Mouse (Mus musculus) MEL-GATA-1-ER (cell line): ENCODE results near the gene Fam129a.

ENCODE experiments used
- DNase-seq: peaks from one replicate; pipeline ENCODE4 v3.0.0-alpha.2; 2012; ENCODE audit warnings: low read depth; ENCODE audit errors: extremely low read depth

The Fam129a gene

DNA sequence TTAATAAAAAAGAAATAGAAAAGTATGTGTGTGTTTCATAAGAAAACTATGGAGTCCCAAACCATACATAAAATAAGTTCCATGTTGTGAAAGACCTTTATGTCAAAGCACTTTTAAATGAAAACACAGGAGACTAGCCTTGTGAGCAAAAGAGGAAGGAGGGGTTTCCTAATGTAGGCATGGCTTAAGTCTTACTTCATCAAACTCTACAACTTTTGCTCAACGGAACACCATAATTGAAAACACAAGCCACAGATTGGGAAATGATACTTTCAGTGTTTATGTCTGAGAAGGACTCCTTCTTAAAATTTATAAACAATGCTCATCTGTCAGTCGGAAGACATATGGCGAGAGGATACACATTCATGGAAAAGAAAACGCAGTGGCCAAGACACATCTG lies 54.3 kb downstream of the Fam129a start:
- DNase-seq = no peak

DNA sequence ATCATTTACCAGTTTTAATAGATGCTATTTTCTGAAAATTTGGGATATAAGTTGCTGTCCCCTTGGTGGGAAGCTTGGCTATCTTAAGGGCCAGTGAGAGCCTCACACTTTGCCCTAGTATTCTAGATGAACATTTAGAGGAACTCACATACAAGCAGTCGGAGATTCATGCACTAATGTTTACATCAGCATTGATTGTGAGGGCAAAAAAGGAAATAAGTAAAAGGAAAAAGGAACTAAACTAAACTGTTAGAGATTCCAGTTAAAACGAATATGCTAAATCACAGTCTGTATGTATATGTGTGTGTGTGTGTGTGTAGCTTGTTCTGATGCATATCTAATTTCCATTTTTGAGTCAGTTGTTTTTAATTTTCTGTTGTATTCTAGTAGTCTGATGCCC lies 54.7 kb downstream of the Fam129a start:
- no peak for DNase-seq

DNA sequence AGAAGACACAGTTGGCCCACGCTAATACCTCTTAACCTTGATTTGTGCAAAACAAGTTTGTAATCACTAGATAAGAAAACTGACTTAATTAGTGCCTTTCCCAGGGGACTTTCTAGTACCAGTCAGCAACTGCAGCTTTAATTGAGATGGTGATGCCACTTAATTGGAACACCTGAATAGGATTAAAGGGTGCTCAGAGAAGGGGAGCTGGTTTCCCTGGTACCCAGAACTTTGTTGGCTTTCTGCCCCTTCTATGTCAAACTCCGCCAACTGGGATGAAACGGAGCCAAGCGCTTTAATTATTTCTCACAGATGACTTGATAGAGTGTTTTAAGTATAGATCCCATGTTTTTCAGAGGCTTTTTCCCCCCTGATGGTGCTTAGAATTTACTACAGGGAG lies 55.6 kb downstream of the Fam129a start:
- DNase-seq = no peak

DNA sequence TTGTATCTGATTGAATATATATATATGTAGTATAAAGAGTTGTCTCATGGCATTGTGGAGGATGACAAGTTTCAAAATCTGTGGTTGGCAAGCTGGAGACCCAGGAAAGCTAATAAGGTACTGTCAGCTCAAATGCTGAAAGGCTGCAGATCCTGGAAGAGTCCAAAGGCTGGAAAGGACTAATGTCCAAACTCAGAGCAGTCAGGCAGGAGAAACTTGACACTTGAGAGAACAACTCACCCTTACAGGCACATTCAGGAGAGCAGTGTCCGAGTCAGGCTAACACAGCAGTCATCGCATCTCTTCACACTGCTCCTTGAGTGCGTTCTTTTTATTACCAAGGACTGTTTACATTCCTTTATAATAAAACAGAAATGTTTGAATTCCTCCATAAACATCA lies 56.2 kb downstream of the Fam129a start:
- no peak for DNase-seq

DNA sequence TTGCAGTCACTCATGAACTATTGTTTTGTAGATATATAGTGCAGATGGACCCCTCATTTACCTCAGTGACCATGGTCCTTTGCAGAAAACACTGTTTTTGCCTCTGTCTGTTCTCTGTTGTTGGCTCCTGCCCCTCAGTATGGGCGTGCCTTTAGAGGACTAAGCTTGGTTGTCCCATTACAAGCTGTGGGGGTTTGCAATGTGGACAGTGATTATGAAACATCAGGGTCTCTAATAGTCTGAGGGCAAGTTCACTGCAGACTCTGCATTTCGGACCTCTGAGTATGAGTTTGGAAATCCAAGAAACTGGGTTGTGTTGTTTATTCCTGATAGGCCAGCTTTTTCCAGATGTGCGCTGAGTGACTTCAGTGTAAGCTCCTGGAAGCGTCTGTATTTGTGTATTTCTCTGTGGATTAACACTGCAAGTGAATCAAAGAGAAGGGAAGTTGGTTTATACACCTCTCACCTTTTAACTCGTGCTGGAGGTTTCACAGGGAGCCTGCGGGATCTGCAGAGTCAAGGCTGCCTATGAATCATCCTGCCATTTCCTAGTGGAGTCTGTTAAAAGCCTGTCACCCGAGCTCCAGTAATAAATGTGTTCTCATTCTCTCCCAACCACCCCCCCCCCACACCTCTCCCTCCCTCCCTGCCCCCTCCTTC lies 58.7 kb downstream of the Fam129a start:
- DNase-seq = no peak

DNA sequence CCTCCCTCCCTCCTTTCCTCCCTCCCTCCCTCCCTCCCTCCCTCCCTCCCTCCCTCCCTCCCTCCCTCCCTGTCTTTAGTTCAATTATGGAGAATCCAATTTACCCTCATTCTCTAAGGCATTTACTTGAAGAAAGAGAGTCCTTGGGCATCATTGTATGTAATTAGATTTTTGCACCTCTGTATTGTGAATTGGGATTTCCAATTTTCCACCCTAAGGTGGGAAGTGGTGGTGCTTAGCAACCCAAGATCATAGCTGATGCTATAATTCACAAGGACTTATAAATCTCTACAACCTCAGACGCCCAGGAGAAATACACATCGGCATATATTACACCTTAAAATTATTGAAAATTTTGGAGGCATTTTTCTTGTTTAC lies 59.3 kb downstream of the Fam129a start:
- DNase-seq = no peak

DNA sequence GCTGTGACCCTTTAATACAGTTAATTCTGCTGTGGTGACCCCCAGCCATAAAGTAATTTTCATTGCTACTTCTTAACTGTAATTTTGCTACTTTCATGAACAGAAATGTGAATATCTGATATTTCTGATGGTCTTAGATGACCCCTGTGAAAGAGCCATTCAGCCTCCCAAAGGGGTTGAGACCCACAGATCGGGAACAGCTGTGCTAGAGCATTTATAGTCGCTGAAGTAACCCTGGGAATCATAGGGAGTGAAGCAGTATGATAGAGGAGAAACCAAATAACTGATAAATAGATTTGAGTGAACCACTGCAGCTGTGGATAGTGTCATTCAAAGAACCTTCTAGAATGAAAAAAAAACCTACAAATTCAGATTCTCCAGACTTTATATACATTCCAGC lies 60.1 kb downstream of the Fam129a start:
- DNase-seq = no peak

DNA sequence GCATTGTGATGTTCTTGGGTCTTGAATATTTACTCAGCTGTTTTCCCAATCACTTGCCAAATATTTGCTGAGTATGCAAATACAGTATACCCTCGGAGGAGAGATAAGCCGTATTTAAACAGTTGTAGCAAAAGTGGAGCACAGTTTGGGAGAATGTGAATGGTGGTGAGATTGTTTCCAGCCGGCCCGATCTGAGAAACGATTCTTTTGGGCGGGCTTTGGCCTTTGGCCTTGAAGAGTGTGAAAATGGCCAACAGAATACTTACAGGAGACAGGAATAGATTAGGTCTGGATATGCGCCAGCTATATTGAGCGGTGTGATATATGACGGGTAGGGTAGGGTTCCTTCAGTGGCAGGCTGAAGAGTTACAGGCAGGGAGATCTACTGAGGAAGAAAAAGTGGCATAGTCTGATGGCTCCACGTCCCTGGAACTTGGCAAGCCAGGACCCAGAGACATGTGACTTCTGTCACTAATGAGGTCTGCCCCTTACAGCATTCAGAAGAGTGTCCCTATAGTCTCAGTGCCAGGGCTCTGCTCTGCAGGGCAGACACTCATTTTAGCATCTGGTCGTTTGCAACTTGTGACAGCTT lies 60.8 kb downstream of the Fam129a start:
- no peak for DNase-seq

DNA sequence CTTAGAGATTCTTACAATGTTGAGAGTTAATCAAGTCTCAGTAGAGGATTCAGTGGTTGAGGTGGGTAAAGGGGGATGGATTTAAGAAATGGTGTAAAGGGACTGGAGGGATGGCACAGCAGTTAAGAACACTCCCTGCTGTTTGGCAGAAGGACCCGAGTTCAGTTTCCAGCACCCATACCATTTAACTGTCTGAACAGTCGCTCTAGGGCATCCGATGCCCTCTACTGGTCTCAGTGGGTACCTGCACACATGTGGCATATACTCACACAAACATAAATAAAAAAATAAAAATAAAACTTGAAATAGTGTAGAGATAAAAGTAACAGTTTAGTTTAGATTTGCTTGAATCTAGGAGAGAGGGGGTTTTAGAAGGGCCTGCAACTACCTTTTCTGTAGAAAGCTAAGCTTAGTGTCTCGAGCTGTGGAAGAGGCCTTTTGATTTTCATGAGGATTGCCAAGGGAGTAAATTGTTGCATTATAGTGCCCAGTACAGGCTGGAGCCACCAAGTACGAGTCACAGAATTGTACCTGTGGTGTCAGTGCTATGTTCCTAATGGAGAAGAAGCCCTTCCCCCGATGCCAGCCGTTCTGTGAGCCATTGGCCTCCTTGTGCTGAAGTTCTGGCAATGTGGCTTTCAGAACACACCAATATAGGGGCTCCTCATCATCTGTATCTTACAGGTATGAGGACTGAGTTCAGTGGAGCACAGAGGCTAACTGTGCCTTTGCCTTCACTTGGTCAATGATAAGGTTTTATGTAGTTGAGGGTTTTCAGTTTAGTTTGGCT lies 61.8 kb downstream of the Fam129a start:
- no peak for DNase-seq

DNA sequence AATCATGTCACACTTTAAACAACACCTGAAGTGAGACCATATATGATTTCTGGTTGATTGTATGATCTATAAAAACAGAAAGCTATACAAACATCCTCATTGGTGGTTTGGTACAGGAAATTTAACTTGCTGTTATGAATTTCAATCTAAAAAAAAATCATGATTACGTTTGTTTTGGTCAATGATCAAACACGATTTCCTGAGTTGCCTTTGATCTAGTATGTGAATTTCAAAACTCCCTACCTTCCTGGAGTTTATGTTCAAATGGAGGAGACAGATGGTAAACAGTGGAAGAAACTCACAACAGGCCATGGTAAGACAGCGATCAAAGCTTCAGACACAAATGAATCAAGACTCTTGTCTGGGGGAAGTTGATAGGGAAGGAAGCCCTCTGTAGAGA lies 65.7 kb downstream of the Fam129a start:
- DNase-seq = no peak

DNA sequence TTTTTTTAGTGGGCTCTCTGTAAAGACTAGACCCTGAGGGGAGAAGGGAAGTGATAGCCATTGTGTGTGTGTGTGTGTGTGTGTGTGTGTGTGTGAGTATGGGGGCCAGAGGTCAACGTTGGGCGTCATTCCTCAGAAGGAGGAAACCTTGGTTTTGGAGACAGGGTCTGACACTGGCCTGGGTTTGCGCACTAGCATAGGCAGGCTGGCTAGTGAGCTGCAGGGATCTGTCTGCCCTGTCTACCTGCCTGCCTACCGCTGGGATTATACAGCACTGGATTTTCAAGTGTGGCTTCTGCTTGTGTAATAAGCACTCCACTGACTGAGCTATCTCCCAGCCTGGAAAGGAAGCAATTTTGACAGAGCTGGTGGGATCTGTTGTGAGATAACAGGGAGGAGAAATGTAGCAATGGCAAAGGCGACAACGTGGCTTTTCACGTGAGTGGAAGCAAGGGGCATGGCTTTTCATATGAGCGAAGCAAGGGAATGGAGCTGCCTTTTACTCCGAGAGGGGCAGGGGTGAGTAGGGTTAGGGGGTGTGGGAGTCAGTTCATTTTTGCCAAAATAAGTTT lies 66.5 kb downstream of the Fam129a start:
- DNase-seq = no peak

DNA sequence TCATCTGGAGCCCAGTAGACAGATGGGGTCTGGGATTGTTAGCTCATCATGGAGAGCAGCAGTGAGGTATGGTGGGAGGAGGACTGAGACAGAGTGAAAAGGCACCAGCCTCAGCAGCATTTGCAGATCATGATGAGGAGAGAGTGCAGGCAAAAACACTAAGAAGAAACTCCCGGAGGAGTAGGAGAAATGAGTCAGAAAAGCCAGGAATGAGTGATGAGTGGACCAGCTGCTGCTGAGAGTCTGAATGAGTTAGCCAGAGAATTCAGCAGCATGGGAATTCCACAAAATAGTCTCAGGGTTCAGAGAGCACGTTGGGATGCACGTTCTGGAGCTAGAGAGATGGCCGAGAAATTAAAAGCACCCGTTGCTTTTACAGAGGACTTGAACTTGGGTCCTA lies 67.4 kb downstream of the Fam129a start:
- no peak for DNase-seq

DNA sequence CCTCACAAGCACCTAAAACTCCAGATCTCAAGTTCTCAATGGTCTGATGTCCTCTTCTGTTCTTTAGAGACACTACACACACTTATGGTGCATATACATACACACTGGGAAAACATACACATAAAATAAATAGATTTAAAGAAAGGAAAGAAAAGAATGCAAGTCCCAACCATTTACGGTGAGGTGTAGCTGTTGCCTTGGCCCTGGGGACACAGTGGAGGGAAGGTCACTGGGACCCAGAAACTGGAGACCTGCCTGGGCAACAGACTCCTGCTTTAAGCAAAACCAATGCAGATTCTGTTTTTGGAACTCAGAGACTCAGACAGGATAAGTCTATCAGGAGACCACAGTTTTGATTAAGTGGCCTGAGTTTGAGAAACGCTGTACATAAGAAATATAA lies 67.8 kb downstream of the Fam129a start:
- no peak for DNase-seq

DNA sequence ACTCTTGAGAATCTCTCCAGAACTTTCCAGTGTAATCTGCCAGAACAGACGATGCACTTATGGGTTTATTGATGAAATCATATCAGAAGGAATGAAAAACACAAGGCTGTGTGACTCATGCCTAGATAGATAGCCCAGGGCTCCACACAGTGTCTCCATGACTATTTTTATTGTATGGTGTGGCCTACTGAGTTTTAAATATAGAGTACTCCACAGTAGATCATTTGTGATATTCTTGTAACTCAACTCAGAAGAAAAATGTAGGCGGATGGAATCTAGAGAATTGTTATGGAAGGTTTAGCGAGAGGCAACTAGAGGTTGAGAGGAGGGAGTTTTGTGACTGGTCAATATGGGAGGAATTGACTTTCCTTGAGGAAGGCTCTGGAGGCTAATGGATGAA lies 75.4 kb downstream of the Fam129a start:
- DNase-seq = no peak

DNA sequence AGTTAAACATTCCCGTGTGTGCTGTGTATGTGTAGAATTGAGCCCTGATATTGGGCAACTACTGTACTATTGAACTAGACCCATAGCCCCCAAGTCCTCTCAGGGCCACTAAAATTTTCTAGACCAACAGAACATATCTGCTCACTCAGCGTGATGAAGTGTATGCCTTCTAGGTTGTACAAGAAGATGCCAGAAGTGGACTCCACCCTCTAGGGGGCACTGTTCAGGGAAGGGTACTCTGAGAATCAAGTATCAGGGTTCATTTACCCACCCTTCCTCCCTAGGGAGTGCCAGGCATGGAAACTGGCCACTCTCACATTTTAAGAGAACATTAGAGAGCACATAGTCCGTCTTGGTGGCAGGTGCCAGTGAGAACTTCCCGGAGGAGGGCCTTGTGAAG lies 77.1 kb downstream of the Fam129a start:
- no peak for DNase-seq

DNA sequence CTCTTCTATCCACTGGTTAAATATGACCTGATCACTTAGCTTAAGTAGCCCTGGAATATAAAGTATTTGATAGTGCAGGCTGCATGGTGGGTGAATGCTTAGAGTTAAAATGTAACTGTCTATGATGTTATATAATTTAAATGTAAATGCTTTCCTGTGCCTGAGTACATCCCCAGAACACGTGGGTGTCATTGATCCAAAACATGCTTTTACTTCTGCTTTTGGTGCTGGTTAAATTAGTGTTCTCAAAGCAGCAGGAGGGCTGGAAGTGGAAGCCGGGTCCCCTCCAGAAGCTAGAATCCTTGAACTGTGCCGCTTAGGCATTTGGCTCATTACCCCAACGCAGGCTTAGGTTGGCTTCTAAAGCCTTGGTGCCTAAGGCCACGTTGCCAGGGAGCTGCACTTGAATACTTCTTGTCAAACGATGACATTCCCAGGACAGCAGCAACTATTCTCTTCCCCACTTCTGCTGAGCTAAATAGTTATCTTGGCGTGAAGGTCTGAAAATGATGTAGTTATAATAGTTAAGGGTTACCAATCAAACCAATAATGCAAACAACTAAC lies 86.1 kb downstream of the Fam129a start:
- DNase-seq = no peak

DNA sequence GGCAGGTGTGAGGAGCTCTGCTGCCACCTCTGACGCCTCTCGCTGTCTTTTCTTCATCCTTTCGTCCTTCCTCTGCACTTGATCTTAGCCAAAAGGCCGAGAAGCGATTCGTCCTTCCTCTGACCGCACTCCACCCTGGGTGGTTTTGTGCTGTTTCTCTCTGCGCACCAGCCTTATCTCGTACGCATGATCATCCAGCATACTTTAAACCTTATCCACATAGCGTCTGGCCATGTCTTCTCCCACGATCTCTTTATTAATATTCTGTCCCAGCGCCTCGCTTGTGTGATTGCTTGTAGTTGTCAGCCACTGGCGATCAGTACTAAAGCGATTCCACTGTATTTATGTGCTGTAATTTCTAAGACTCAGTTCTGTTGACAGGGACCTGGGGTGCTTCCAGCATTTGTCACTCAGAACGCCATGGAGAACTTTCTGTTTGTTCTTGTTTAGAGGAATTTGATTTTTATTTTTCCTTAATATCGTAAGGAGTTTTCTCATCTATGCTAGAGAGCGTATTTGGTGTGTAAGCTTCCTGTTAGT lies 87.4 kb downstream of the Fam129a start:
- DNase-seq = no peak

DNA sequence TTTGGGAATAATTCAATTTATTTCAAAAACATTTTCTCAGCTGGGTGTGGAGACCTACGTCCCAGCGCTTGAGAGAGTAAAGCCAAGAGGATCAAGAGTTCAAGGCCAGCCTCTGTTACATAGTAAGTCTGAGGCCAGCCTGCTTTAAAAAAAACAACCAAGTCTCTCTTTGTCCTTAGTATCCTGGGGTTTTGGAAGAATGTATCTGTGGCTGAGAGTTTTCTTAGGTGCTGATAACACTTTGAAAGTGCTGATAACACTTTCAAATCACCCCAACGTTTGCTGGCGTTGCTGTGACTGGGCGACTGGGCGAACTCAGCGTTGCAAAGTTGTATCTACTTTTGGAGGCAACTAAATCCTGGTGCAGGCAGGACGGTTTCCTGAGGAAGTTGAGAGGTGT lies 88.7 kb downstream of the Fam129a start:
- no peak for DNase-seq

DNA sequence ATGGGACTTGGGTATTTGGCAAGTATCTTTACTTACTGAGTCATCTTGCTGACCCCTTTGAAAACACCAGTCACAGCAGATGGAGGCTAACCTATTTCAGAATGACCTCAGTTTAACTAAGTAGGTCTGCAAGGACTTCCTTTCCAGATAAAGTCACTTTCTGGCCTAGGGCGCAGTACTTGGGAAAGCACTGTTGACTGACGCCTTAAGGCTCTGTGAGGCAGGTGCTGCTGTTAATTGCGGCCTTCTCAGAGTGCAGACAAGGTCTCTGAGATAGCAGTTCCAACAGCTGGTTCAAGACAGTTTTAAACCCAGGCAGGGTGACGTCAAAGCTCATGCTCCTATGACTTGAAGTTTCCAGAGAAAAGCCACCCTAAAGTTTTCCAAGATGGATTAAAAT lies 89.3 kb downstream of the Fam129a start:
- no peak for DNase-seq

DNA sequence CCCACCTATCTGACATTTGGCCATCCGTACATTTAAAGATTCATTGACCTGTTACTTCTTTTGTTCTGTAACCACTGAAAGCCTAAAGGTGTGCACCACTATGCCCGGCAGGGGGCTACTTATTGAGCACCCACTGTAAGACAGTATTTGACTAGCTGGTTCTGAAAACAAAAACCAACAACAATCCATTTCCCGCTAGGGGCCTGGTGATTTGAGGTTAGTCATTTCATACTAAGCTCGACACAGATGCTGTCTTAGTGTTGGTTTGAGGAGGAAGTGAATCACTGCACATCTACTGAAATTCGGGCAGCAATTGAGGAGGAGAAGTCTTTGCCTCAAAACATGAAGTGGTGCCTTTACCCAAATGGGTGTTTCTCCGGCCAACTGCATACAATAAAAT lies 89.9 kb downstream of the Fam129a start:
- no peak for DNase-seq

DNA sequence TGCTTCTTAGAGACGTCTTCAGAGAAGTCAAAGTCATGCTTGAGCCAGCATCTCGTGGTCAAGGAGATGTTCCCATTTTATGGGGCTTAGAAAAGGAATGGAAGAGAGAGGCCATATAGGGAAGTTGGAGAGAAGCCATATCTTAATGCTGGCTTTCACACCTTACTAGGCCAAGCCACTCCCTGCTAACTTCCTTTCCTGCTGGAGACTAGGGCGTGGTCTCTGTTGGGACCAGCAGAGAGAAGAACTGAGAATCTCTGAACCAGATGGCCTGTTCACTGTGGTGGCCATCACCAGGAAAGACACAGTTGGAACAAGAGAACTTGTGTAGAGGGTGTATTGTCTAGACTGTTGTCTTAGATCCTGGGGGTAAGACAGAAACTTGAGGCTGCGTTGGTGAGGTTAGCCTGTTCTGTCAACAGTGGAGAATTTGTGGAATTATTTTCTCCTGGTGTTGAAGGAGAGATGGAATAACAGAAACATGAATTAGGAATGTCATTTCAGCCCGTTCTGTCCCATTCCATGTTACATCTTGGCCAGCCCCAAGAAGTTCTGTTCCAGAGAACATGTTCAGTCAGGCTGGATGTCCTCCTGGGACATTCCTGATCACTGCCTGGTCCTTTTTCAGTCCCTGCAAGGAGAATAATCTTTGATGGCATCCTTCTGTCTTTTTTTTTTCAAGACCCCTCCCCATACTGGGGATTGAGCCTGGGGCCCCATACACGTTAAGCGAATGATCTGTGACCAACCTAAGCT lies 90.9 kb downstream of the Fam129a start:
- peak; percentile 60 for DNase-seq
